Mouse (Mus musculus) adrenal gland, postnatal 4 days (tissue): ENCODE data around the gene Dis3l2. TPM values are rescaled to one million over a fixed set of nuclear protein-coding genes. Genes with fewer than 3 reads are reported as not detected.

Source experiments
- DNase-seq, 2 experiments: peaks; one replicate each; pipeline ENCODE4 v3.0.0; 2021 to 2022; ENCODE audit warnings: low spot score in 2 of 2, mixed read lengths in 2 of 2
- total RNA-seq, 2 experiments: library from RNA; stranded (reverse); gene quantifications; 2 replicates each; pipeline ENCODE4 v1.2.3; 2021

Gene Dis3l2
- total RNA-seq, 2 experiments from 2014 or later: 25.6 to 26.0 TPM

DNA sequence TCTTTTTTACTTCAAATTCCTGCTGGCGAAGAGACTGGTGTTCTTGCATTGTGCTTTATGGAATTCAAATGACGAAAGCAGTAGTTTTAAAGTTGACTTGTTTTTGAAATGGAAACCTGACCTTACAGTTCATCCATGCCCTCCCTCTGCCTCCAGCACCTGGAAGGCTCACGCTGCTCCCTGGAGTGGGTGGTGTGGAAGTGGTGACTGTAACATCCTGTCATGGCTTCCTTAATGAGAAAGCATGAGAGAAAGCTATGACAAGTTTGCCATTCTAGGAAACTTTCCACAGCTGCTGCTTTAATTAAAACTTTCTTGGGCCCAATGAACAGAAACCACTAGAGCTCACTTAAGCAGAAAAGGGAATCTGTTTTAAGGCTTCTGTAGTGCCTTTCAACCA is 210.3 kb downstream of the Dis3l2 start:
- no peak for DNase-seq

DNA sequence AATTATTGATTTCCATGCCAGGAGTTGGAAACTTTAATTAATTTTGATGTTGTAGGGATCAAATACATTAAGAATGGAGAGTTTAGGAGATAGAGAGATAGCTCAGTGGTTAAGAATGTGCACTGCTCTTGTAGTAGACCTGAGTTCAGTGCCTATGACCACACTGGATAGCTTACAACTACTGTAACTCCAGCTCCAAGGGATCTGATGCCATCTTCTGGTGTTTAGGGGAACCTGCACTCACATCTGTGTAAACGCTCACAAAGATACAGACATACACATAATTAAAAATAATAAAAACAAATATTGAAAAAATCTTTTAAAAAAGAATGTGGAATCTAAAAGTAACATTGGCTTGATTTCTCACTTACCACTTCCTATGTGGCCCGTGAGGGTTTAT is 211.1 kb downstream of the Dis3l2 start:
- no peak for DNase-seq

DNA sequence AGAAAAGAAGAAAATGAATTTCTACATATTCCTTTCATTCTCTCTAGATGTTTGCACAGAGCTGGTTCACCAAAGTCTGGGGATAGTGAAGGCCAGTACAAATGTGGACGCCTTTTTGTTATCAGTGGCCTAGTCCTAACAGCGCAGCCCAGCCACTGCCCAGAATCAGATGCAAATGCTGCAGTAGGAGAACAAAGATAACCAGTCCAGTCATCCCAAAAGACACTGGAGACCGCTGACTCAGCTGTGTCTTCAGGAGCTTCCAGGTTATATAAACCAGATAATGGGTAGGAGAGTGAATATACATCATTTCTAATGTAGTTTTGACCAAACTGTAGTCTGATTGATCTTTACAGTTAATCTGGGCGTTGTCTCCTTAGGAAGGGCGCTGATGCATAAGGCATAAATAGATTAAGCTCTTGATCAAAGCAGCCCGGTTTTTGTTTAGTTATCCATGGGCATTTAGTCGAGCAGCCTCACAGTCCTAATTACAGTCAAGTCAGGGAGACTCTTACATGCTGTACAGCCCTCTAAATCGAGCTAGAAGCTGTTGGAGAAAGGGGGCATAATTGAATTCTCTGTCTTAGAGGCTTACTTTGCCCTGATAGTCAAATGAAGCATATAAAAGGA is 212.9 kb downstream of the Dis3l2 start:
- no peak for DNase-seq

DNA sequence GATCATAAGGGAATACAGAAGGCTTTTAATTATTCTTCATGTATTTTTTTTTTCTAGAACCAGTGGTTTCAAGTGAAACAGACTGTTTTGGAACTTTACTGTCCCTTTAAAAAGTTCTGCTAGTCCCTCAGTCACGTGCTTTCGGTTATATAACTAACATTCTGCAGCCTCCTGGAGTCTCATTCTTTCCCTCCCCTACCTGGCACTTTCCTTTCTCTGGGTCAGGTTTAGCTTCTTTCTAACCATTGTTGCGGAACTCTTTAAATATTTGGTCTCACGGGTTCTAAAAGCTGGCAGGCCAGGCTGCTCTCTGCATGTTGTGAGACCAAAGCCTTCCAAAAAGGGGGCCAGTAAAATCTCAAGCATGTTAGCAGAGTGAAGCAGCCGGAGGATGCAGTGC is 222.2 kb downstream of the Dis3l2 start:
- DNase-seq: no peak

DNA sequence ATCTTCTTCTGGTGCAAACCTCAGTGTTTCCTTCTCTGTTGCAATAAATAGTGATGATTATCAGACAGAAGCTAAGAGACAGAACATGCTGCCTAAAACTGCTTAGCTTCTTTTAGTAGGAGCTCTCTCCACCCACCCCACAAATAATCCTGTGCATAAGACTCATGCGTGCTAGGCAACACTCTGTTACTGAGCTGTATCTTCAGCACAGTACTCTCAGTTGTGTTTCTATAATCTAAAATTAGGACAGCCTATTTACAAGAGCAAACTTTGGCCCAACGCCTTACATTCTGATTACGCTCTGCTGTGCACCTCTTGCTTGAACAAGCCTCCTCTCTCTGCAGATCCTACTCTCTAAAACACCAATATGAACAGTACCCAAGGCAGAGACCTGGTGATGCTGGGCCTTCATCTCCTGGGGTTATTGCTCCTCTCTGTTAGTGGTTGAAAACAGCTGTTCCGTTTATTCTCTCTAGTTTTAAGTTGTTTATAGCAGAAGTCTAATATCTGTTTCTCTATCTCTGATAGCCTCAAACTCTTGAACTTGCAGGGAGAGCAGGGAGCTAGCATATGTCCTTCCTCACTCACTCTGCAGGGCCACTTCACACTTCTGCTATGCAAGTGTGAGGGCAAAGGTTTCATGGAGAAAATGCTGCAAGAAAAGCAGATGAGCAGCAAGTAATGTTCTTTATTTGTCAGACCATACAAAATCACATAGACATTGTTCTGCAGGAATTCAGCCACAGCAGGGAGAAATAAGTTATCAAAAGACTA is 228.2 kb downstream of the Dis3l2 start:
- no peak for DNase-seq

DNA sequence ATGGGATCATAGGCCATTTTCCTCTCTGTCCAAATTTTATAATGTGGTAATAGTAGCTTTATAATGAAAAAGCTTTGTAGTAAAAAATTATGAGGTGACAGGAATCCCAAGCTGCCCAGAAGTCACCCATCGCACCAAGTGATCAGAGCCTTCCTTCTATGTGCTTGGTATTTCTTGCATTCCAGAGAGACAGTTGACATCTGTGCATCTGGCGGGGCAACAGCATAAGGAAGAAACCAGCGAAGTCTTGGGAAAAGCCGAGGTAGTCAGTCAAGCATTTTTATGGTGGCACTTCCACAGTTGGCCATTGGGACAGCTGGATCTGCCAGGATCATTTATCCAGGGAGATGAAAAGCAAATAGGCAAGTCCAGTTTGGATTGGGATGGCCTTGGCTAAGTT is 229.2 kb downstream of the Dis3l2 start:
- no peak for DNase-seq

DNA sequence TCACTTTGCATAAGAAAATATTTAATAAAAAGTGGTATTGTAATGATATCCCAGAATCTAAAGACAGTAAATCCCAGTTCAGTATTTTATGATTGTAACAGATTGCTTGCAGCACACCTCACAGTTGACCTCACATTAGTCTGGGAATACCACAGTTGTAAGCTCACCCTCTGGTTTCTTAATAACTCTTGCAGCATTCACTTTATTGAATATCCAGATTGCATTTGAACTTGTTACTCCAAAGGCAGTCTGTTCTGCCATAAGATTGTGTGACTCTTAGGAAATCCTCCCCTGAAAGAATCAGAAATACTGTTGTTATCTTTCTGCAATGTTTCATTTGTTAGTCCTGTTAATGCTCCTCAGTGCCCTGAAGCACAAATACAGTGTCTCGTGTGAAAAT is 230.0 kb downstream of the Dis3l2 start:
- DNase-seq: no peak

DNA sequence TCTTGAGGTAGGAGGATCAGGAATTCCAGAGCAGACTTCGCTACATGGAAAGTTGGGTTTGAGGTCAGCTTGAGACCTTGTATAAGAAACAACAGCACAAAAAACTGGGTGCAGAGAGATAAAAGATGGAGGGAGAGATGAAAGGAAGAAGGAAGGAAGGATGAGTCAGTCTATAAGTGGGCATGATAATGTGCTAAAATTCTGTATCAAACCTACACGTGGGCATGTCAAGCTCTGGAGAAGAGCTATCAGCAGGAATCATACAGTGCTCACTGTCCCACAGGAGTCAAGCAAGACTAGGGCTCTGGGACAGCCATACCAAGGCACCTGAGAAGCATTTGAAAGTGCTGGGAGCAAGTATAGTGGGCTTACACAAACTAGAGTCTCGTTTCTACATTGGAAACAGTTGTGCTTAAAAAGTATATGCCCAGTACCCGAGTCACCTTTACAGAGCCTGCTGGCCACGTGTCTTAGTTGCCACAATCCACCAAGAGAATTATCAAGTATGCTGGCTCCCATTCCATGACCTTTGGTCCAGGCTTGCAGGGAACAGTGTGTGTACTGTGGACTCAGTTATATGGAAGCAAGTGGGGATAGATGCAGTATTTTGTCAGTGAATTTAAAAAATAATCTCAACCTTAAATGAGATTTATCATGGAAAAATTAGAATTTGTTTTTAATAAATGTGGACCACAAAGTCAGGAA is 248.0 kb downstream of the Dis3l2 start:
- DNase-seq: no peak

DNA sequence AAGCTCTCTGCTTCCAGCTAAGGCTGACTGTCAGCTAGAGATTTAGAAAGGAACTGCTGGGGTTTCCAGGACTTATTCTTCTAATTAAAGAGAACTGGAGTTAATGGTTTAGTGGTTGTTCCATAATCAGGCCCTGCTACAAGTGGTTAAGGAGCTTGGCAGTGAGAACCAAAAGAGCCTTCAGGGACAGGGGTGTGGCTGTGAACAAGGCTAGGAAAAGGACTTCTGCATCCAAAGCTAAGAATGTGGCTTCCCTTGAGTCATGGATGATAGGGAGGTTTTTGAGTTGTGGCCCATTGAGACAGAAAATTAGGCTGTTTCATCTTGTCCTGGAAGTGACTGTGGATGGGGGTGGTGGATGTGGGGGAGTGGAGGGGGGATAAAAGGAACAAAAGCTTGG is 252.2 kb downstream of the Dis3l2 start:
- DNase-seq: no peak

DNA sequence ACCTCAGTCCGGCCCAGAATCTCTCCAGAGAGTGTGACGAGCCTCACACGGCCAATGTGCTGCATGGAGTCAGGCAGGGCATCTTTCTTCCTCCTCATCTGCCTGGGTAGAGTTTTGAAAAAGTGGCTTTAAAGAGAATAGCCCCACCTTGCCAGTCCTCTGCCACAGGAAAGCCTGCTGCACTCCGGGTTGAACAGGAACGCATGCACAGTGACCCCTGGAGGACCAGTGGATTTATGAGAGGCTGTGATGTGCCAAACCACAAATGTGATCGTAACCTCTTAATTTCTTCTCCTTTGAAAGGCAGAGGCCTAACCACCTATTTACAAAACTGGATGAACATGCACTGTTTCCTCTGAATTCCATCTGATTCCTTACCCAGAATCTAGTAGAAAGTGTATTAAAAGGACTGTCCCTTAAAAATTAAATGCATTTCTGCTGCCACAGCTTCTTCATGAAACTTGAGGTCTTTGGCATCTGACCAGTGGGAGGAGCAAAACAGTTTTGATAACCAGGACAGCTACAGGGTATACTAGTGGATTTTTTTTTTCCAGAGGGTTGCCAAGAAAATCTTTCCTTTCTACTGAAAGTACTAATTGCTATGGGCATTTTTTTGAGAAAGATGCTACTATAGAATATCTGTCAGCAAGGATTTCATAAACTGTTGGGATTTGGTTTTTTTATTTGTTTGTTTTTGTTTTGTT is 264.8 kb downstream of the Dis3l2 start:
- no peak for DNase-seq

DNA sequence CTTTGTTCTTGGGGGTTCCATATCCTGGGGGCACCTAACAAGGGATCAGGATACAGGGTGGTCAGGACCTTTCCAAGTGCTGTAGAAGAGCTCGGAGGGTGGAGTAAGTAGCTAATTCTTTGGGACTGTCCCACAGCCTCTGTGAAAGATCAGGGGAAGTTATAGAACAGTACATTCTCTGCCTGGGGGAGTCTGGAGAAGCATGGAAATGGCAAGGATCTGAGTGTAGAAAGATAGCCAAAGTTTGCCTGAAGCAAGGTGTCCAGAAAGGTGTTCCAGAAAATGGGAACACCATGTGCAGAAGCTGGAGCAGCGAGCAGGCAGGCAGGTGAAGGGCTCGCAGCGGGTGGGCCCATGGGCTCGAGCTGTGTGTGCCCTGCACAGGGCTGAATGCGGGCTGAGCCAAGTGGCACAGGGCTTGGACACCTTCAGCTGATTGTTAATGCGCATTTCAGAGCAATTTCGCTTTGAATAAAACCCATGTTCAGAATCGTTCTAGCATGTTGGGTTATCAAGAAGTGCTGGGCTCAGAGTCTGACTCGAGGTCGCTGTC is 265.6 kb downstream of the Dis3l2 start:
- no peak for DNase-seq

DNA sequence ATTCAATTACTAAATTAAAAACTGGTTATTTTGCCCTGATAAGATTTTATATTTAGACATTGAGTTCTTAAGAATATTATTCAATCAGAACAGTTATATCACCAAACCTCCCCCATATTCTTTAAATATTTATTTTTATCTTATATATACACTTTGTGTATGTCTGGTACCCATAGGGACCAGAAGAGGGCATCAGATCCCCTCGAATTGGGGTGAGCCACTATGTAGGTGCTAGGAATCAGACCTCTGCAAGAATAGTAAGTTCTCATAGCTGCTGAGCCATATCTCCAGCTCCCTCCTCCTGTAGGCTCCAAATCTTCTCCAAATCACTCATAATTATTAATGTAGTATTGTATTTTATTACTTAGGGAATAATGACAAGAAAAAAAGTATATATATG is 269.1 kb downstream of the Dis3l2 start:
- DNase-seq: no peak

DNA sequence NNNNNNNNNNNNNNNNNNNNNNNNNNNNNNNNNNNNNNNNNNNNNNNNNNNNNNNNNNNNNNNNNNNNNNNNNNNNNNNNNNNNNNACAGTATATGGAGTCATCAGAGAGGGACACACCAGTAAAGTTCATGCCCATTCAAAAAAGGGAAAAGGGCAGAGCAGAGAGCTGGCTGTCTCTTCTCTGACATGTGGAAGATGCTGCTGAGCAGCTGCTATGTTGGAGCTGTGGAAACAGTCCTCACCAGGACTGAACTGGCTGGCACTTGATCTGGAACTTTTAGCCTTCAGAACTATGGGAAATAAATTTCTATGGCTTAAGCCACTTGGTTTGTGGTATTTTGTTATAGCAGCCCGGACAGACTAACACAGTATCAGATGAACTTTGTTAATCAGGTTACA is 273.4 kb downstream of the Dis3l2 start:
- no peak for DNase-seq

DNA sequence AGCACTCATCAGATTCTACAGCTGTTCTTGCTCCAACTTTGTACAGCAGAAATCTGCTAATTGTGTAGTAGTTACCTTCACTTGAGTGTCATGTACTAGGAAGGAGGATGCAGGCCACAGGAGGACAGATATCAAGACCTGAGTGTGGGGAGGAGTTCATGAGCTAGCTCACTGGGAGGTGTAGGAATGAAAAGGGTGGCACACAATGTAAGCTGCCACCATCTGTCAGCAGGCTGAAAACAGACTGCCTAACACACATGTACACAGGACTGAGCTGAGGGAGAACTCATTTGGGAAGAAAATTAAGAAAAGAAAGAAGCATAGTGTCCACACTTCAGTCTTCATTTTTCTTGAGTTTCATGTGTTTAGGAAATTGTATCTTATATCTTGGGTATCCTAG is 282.8 kb downstream of the Dis3l2 start:
- DNase-seq: no peak

DNA sequence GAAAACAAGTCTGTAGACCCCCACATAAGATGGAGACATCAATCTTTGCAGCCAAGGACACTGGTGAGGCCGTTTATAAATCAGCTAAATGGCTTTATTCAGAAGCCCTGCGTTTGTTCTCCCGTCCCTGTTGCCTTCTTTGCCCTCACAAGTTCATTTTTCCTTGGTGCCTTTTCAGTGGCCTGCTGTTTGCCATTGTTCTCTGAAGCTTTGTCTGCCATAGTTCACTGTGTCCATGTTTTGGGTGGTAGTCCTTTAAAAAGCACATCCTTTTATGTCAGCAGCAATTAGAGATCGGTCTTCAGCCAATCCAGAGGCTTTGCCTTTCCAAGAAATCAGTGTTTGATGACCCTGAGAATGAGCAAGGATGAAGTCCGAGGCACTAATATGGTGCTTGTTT is 289.2 kb downstream of the Dis3l2 start:
- no peak for DNase-seq

DNA sequence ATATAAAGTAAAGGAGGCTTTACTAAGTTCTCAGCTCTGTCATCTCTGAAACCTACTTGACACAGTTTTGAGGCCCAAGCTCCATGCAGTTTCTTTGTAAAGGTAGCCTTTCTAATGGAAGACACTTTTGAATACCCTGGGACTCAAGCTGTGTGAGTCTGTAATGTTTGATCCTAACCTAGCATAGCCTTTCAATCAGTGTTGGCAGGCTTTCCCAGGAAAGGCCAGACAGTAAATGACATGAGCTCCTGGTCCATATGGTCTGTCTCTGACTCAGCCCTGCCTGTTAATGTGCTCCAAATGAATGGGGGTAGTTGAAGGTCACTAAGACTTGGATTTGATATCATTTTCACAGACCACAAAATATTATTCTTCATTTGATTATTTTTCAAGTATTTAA is 290.4 kb downstream of the Dis3l2 start:
- DNase-seq: no peak

DNA sequence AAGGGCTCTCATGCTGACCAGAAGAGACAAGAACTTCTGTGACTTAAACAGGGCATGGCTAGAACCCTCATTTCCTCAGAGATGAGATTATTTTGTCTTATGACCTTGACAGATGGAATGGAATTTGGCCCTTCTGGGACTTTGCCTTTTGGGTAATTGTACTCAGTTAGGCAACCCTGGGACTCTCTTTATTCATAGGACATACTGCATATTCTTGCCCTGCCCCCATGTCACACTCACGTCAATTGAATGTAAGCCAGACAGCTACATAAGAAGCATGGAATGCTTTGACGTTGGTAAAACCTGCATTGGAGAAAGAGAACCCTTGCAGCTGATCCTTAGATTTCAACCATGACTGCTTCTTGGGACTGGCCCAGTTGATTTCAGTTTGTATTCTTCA is 294.4 kb downstream of the Dis3l2 start:
- no peak for DNase-seq

DNA sequence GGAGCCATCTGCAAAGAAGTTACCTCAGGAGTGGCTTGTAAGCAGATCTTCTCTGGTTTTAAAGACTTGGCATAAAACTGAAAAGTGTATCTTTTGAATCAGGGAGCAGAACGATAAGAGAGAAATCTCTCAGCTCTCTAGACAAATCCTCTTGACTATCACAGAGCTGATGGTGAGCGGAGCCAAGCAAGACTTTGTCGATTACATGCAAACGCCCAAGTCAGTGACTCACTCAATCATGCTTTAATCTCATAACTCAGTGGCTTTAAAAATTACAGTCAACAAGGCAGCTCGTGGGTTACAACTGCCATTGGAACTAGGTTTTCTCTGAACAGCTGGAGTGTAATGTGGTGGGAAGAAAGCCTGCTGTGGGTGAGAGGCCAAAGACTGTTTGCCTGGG is 297.8 kb downstream of the Dis3l2 start:
- DNase-seq: no peak

DNA sequence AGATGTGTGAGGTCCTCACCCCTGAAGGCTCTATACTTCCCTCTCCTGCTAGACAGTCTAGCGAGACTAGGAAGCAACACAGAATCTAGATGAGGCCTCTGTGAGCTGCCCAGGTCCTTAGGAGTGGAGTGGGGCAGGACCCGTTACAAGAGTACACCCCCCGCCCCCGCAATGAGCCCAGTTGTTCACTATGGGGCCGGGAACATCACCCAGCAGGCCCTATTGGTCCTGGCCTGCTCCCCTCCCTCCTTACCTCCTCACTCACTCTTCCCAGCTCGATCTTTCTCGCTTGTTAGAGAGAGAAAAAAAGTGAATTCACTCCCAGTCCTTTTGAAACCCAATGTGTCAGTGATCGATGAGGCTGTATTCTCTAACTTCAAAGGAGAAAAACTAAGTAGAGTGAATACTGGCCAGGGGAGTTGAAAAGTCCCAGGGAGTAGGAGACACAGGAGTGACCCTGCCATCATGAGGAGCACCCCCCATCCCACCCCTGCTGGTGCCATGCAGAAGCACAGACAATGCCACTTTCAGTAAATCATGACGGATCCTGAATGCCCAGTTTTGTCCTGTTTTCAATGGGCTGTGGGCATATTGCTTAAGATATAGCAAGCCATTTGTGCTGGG is 299.0 kb downstream of the Dis3l2 start:
- DNase-seq: no peak

DNA sequence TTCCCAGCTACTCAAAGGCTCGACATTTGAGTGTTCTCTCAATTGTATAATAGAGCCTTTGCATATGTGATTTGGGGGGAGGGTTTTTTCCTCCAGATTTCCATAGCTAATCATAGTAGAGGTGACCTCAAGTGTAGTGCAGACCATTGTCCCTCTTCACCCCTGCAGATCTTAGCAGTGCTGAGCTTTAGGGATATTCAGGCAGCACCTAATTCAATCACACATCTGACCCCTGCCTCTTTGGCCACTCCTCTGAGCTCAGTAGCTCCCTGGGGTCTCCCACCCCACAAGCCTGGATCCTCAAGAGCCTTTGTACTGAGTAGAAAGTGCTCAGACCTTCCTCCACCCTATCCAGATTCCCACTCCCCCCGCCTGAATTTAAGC is 299.6 kb downstream of the Dis3l2 start:
- no peak for DNase-seq

DNA sequence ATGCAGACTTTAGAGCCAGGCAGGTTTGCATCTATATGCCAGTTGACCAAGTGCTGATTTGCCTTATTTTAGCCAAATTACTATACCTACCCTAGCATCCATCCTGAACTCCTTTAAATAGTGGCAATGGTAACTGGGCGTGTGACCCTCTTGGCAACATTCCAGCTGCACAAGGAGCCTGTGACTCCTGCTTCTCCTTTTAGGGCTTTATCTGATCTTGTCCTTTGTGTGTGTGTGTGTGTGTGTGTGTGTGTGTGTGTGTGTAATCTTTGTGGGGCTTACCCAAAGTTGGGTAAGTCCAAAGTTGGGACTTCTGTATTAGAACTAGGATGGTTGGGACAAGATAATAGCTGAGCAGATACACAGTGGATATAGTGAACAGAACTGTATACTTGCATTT is 302.8 kb downstream of the Dis3l2 start:
- DNase-seq: no peak
